Mouse (Mus musculus): ENCODE results near the gene Cst7. TPM values are rescaled to one million over a fixed set of nuclear protein-coding genes. Genes with fewer than 3 reads are reported as not detected.

Gene Cst7
- total RNA-seq, 2 experiments from 2014 or later: 7.0 to 12.1 TPM

- ATAC-seq (replicated peaks; ENCODE audit: low FRiP score, low TSS enrichment, poor library complexity, severe bottlenecking): no peak
Observed at GRCm38 (mm10) chr2:150621698-150622097, 51.5 kb downstream of the Cst7 start.

DNA sequence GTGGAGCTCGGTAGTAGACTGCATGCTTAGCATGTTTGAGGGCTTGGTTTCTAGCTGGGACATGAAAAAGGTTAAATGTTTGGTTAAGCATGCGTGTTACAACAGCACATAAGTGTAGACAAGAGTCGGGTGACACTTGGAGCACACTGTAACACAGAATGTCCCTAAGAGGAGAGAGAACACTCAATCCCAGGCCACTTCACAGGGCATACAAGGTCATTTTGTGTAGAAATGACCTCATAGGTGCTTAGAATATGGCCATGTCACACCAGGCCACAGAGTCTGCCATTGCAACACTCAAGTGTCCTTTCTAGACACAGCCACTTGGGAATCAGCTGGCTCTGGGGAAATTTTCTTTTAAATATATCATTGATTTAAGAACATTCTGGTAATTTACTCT, 53.7 kb downstream of the Cst7 start:
- ATAC-seq (replicated peaks; ENCODE audit: low FRiP score, low TSS enrichment, poor library complexity, severe bottlenecking): no peak

DNA sequence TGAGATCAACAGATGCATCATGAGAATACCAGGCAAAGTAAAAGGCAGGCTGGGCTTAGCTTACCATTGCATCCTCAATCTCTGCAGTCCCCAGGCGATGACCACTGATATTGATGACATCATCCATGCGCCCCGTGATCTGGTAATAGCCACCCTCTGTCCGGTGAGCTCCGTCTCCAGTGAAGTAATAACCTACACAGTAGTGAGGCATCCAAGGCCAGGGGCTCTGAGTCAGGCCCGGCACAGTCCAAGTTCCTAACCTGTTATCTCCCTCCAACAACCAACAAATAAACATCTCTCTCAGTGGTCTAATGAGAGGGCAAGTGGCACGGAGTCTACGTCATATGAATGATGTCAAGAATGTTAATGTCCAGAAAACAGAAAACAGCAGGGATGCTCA, 54.7 kb downstream of the Cst7 start:
- ATAC-seq (replicated peaks; ENCODE audit: low FRiP score, low TSS enrichment, poor library complexity, severe bottlenecking): no peak

DNA sequence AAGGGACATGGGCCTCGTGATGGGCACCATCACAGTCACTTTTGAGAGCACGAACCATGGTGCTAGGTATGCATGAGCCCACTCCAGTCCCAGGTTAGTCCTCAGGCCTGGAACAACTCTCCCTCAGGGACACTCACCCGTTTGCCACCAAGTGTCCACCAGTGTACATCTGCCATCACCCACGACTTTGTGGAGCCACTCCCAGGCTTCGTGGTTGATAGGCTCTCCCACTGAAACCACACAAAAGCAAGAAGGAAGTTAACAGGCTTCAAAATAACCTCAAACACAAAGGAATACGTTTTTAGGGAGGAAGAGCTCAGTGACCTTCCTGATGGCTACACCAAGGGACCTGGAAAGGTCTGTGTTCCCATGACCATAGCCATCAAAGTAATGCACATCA, 56.9 kb downstream of the Cst7 start:
- ATAC-seq (replicated peaks; ENCODE audit: low FRiP score, low TSS enrichment, poor library complexity, severe bottlenecking): no peak

Other genes with a start within 250 kb of the Cst7 start
- gene Gm10130, start 246.7 kb upstream of the Cst7 start, total RNA-seq (2014; fragmentation: Nextera tagmentation): not detected in 2 replicates
- gene Gm10130, start 246.7 kb upstream of the Cst7 start, total RNA-seq (2017): 15.1 and 22.5 TPM in 2 replicates
- gene 3300002I08Rik, start 207.7 kb upstream of the Cst7 start, total RNA-seq (2014; fragmentation: Nextera tagmentation): 1.5 and 1.6 TPM in 2 replicates
- gene 3300002I08Rik, start 207.7 kb upstream of the Cst7 start, total RNA-seq (2017): 3.5 TPM in 2 replicates
- 1.4 and 2.1 TPM in 2 replicates for gene Zfp442, start 118.9 kb upstream of the Cst7 start, total RNA-seq (2014; fragmentation: Nextera tagmentation)
- gene Zfp442, start 118.9 kb upstream of the Cst7 start, total RNA-seq (2017): 2.5 and 3.1 TPM in 2 replicates
- not detected in 2 replicates for gene Zfp345, start 85.3 kb upstream of the Cst7 start, total RNA-seq (2014; fragmentation: Nextera tagmentation)
- gene Zfp345, start 85.3 kb upstream of the Cst7 start, total RNA-seq (2017): 0.30 and 0.89 TPM in 2 replicates
- 10.7 and 20.5 TPM in 2 replicates for gene Apmap, start 38.2 kb downstream of the Cst7 start, total RNA-seq (2014; fragmentation: Nextera tagmentation)
- gene Apmap, start 38.2 kb downstream of the Cst7 start, total RNA-seq (2017): 37.2 and 43.1 TPM in 2 replicates
- gene Acss1, start 98.1 kb downstream of the Cst7 start, total RNA-seq (2014; fragmentation: Nextera tagmentation): 90.4 and 97.4 TPM in 2 replicates
- gene Acss1, start 98.1 kb downstream of the Cst7 start, total RNA-seq (2017): 66.9 and 69.4 TPM in 2 replicates
- gene Vsx1, start 118.9 kb downstream of the Cst7 start, total RNA-seq (2014; fragmentation: Nextera tagmentation): not detected in 2 replicates
- not detected in 2 replicates for gene Vsx1, start 118.9 kb downstream of the Cst7 start, total RNA-seq (2017)
- 21.7 and 24.5 TPM in 2 replicates for gene Entpd6, start 178.6 kb downstream of the Cst7 start, total RNA-seq (2014; fragmentation: Nextera tagmentation)
- 15.2 and 20.5 TPM in 2 replicates for gene Entpd6, start 178.6 kb downstream of the Cst7 start, total RNA-seq (2017)
- gene Pygb, start 216.3 kb downstream of the Cst7 start, total RNA-seq (2014; fragmentation: Nextera tagmentation): 14.1 and 16.1 TPM in 2 replicates
- 11.7 and 13.0 TPM in 2 replicates for gene Pygb, start 216.3 kb downstream of the Cst7 start, total RNA-seq (2017)